Comparison of ENCODE assay signal across 25 mouse cellular contexts in the genomic region with DNA sequence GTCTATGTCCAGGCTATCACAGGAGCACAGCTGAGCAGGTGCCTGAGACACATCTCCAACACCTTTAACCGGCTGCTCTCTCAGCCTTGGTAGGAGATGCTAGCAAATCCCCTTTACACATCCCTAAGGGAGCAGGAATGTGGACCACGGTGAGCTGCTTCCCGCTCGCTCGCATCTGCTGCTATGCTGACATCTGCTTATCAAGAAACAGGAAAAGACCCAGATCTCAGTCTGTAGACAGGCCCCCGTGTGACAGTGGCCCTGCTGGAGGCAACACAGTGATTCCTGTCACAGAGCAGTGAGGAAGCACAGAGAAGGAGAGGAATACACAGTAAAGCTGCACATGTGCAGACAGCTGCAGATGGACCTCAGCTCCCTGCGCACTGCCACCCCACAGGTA.
"Had no signal": no experiment of that assay in that cellular context is flagged by ENCODE, and none has a peak within 500 bp of the region (broad histone marks: within the 10 kb centered on the region; RNA-seq: fewer than 3 reads in every experiment).

No protein-coding gene starts in this region.

- DNase-seq: gastrocnemius, adult 2 months; gastrocnemius, postnatal 10 days; gastrocnemius, postnatal 25 days; heart, adult 2 months; heart, postnatal 4 days; kidney, adult 18-20 months; kidney, adult 8-10 months; kidney, postnatal 10 days; kidney, postnatal 25 days; kidney, postnatal 4 days; liver; liver, embryonic 13.5 days; liver, postnatal 0 days had no signal

- H3K4me1 ChIP-seq: intestine, embryonic 15.5 days; limb, embryonic 12.5 days had no signal

- H3K4me2 ChIP-seq: hindbrain, embryonic 12.5 days; hindbrain, embryonic 14.5 days; intestine, embryonic 15.5 days; limb, embryonic 12.5 days; liver, embryonic 11.5 days; liver, embryonic 13.5 days; liver, embryonic 15.5 days had no signal

- ATAC-seq: forebrain, embryonic 16.5 days; hindbrain, embryonic 16.5 days; inflammation-experienced regulatory T-cells, adult 6 months; intestine, embryonic 15.5 days; intestine, postnatal 0 days; liver, postnatal 0 days had no signal

- H3K27ac ChIP-seq: heart, adult 2 months; hindbrain, embryonic 10.5 days; hindbrain, embryonic 12.5 days; hindbrain, embryonic 14.5 days; intestine, embryonic 15.5 days; limb, embryonic 10.5 days; limb, embryonic 12.5 days; liver, embryonic 13.5 days; liver, embryonic 15.5 days had no signal

- H3K27me3 ChIP-seq: hindbrain, embryonic 12.5 days; intestine, embryonic 15.5 days; limb, embryonic 12.5 days; liver, embryonic 13.5 days; liver, embryonic 15.5 days had no signal

- H3K4me3 ChIP-seq: gastrocnemius, adult 2 months; heart, adult 2 months; hindbrain, embryonic 10.5 days; hindbrain, embryonic 12.5 days; intestine, embryonic 15.5 days; limb, embryonic 10.5 days; limb, embryonic 12.5 days; liver, embryonic 13.5 days; liver, embryonic 15.5 days had no signal

- H3K9ac ChIP-seq: hindbrain, embryonic 12.5 days; hindbrain, embryonic 14.5 days; intestine, embryonic 15.5 days; limb, embryonic 12.5 days; liver, embryonic 13.5 days; liver, embryonic 15.5 days; liver, postnatal 0 days had no signal

- H3K9me3 ChIP-seq: hindbrain, embryonic 10.5 days; hindbrain, embryonic 12.5 days; intestine, embryonic 15.5 days; limb, embryonic 10.5 days; liver, embryonic 13.5 days; liver, embryonic 15.5 days had no signal
